Mouse (Mus musculus) heart, adult 2 months (tissue): Measurements from ENCODE around the gene Macrod1.

Experiments
- CTCF ChIP-seq: fragments of 200-600 bp; IDR thresholded peaks from 2 replicates; pipeline ENCODE4 v1.8.1; 2022; ENCODE audit warnings: antibody characterized with exemption, mild to moderate bottlenecking, moderate library complexity
- EP300 ChIP-seq: fragments of 200-500 bp; IDR thresholded peaks from 2 replicates; pipeline ENCODE4 v1.6.1; 2011; ENCODE audit warnings: low read depth, low read length, control low read depth; ENCODE audit not compliant: insufficient read depth
- POLR2A ChIP-seq: fragments of 200-500 bp; IDR thresholded peaks from 2 replicates; pipeline ENCODE4 v1.6.1; 2011; ENCODE audit warnings: mild to moderate bottlenecking, low read depth, low read length, control low read depth; ENCODE audit not compliant: insufficient read depth

DNA sequence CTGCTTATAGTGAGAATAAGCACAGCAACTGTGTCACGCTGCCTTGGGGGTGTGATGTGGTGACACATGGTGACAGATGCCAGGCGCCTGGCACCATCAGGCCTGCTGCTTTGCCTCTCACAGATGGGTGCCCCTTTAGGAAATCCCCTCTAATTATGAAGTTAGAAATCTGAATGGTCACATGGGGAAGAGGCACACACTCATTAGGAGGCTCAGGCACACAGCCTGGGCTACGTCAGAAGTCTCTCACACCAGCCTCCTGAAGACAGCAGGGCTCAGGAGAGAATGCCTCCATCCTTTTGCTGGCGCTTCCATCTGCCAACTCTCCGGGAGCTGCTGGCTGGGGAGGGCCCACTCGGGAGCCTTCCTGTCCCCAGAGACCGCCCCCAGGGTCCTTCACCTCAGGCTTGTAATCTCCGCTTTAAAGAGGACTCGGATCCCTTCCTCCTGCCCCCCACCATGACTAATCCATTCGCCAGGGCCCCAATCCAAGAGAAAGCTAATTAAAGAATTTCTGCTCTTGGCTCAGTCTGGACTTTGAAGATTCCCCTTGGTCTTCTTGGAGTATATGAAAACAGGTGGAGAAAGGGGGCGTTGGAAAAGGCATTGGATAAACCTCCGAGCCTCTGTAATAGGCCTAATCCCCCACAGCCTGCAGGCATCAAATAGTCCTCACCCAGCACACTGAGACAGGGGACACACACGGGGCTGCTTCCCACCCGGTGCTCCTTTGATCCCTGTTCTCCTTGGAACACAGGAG lies 26.6 kb downstream of the Macrod1 start:
- TF ChIP-seq CTCF (no peak), POLR2A (no peak), EP300 (no peak)
